Comparison of ENCODE assay signal across 19 mouse cellular contexts in genomic region chr2:152010661-152011060, GRCm38 (mm10). TPM values are rescaled to one million over a fixed set of nuclear protein-coding genes. Genes with fewer than 3 reads are reported as not detected.
A peak's percentile ranks its signal among the peaks of the same experiment; 100 is the strongest.
DNase-seq lines count a peak whose midpoint lies in the region; ATAC-seq and TF ChIP-seq lines count a peak whose summit lies in the region.
"Had no signal": no experiment of that assay in that cellular context is flagged by ENCODE, and none has a peak within 500 bp of the region (broad histone marks: within the 10 kb centered on the region; RNA-seq: fewer than 3 reads in every experiment).

No protein-coding gene starts in this region.

- DNase-seq in kidney, adult 2 months, result peak; percentile 70
- no peak for DNase-seq in kidney, postnatal 10 days
- peak; percentile 38 for DNase-seq in liver, adult 2 months (ENCODE audit: extremely low read depth, low read depth, low spot score)
- no peak for DNase-seq in liver, postnatal 0 days
- DNase-seq in kidney, postnatal 36 days, result peak; percentile 52 to 56
- DNase-seq in layer of hippocampus, adult 11-12 months (ENCODE audit: low spot score), result no peak
- no peak for DNase-seq in thymus, adult 18-20 months
- DNase-seq: adrenal gland, postnatal 10 days; cerebellum, adult 11-12 months; cerebellum, adult 9-10 months; cerebellum, postnatal 25 days; gastrocnemius, postnatal 10 days; heart, adult 18-20 months; heart, postnatal 10 days; heart, postnatal 4 days had no signal

- H3K79me2 ChIP-seq in liver, adult 2 months (ENCODE audit: control insufficient read depth, insufficient read depth, low read length), result no peaks in the 10 kb centered on the region

- no peaks in the 10 kb centered on the region for H3K27me3 ChIP-seq in kidney, adult 2 months (replicated peaks; ENCODE audit: control insufficient read depth, insufficient read depth, low read length)
- H3K27me3 ChIP-seq in liver, adult 2 months (ENCODE audit: control insufficient read depth, insufficient read depth, low read length), result no peaks in the 10 kb centered on the region
- H3K27me3 ChIP-seq in liver, postnatal 0 days (ENCODE audit: insufficient read depth, low read length), result no peaks in the 10 kb centered on the region
- H3K27me3 ChIP-seq: embryonic facial prominence, embryonic 12.5 days; forebrain, embryonic 15.5 days; hindbrain, embryonic 12.5 days had no signal

- H3K36me3 ChIP-seq in kidney, adult 2 months (ENCODE audit: control insufficient read depth, insufficient read depth, low read length), result no peaks in the 10 kb centered on the region
- no peaks in the 10 kb centered on the region for H3K36me3 ChIP-seq in liver, adult 2 months (ENCODE audit: control insufficient read depth, insufficient read depth, low read length)
- H3K36me3 ChIP-seq in liver, postnatal 0 days (replicated peaks; ENCODE audit: insufficient read depth, low read length), result no peaks in the 10 kb centered on the region
- H3K36me3 ChIP-seq: embryonic facial prominence, embryonic 12.5 days; forebrain, embryonic 15.5 days; heart, embryonic 10.5 days; hindbrain, embryonic 12.5 days had no signal

- TF ChIP-seq POLR2A in kidney, adult 2 months (IDR thresholded peaks at IDR 0.05; ENCODE audit: low read depth, low read length), result no peak
- TF ChIP-seq POLR2A in liver, adult 2 months (IDR thresholded peaks at IDR 0.05; ENCODE audit: extremely low read depth, insufficient read depth, low read length), result no peak

- H3K27ac ChIP-seq in kidney, adult 2 months (ENCODE audit: insufficient read depth, low read depth, low read length), result no peak overlapping the region
- H3K27ac ChIP-seq in liver, adult 2 months (replicated peaks; ENCODE audit: insufficient read depth, low read depth, low read length), result no peak overlapping the region
- no peak overlapping the region for H3K27ac ChIP-seq in liver, postnatal 0 days (ENCODE audit: low read depth)
- H3K27ac ChIP-seq: embryonic facial prominence, embryonic 12.5 days; forebrain, embryonic 15.5 days; heart, embryonic 10.5 days had no signal

- no peak overlapping the region for H3K4me3 ChIP-seq in kidney, adult 2 months (ENCODE audit: insufficient read depth, low read depth, low read length)
- H3K4me3 ChIP-seq in liver, adult 2 months (ENCODE audit: insufficient read depth, low read depth, low read length), result no peak overlapping the region
- H3K4me3 ChIP-seq in liver, postnatal 0 days (ENCODE audit: low read depth, low read length), result no peak overlapping the region
- H3K4me3 ChIP-seq: embryonic facial prominence, embryonic 12.5 days; forebrain, embryonic 15.5 days; heart, embryonic 10.5 days; hindbrain, embryonic 12.5 days had no signal

- TF ChIP-seq EP300 in liver, postnatal 0 days (IDR thresholded peaks at IDR 0.05; ENCODE audit: low read depth), result no peak

- ATAC-seq in liver, postnatal 0 days, result no peak
- ATAC-seq: forebrain, embryonic 15.5 days had no signal

- no peak for TF ChIP-seq CTCF in kidney, adult 2 months (conservative IDR thresholded peaks at IDR 0.05; ENCODE audit: insufficient read depth, insufficient read length, low read depth, low read length)
- TF ChIP-seq CTCF in liver, adult 2 months (IDR thresholded peaks at IDR 0.05; ENCODE audit: low read depth, low read length), result no peak
- TF ChIP-seq CTCF in liver, postnatal 0 days (IDR thresholded peaks at IDR 0.05; ENCODE audit: low read depth), result no peak

- peaks cover 22% of the 10 kb centered on the region for H3K4me1 ChIP-seq in kidney, adult 2 months (ENCODE audit: control insufficient read depth, insufficient read depth, low read length)
- H3K4me1 ChIP-seq in liver, adult 2 months (ENCODE audit: control insufficient read depth, insufficient read depth, low read length), result no peaks in the 10 kb centered on the region
- peaks cover 6% of the 10 kb centered on the region; the same call in 1 of the 2 replicates for H3K4me1 ChIP-seq in liver, postnatal 0 days (ENCODE audit: insufficient read depth)
- H3K4me1 ChIP-seq: embryonic facial prominence, embryonic 12.5 days; heart, embryonic 10.5 days; hindbrain, embryonic 12.5 days had no signal

- no peaks in the 10 kb centered on the region for H3K9me3 ChIP-seq in liver, postnatal 0 days (ENCODE audit: low read length)
- H3K9me3 ChIP-seq: embryonic facial prominence, embryonic 12.5 days; forebrain, embryonic 15.5 days; heart, embryonic 10.5 days; hindbrain, embryonic 12.5 days had no signal

- no peak overlapping the region for H3K4me2 ChIP-seq in liver, postnatal 0 days (ENCODE audit: low read depth, low read length)
- H3K4me2 ChIP-seq: embryonic facial prominence, embryonic 12.5 days; forebrain, embryonic 15.5 days; hindbrain, embryonic 12.5 days had no signal

- WGBS in kidney, adult 2 months, result 72% methylated on average over 7 of the region's 7 CpGs
- WGBS in liver, adult 2 months, result 64% methylated on average over 7 of the region's 7 CpGs
- WGBS in liver, postnatal 0 days (ENCODE audit: insufficient replicate concordance), result 72% methylated on average over 7 of the region's 7 CpGs

- no peak overlapping the region for H3K9ac ChIP-seq in liver, adult 2 months (ENCODE audit: low read depth, low read length)
- no peak overlapping the region for H3K9ac ChIP-seq in liver, postnatal 0 days (replicated peaks)
- H3K9ac ChIP-seq: embryonic facial prominence, embryonic 12.5 days; forebrain, embryonic 15.5 days; hindbrain, embryonic 12.5 days had no signal

RNA-seq across cellular contexts. Expression of gene Slc52a3, which starts 14.3 kb away (rescaled TPM):
- 17.4 and 23.6 TPM in 2 replicates for polyA plus RNA-seq in kidney, adult 2 months (2012; rRNA removed)
- 0.18 and 0.20 TPM in 2 replicates for total RNA-seq in liver, adult 2 months (2014; rRNA removed)
- 0.48 and 0.62 TPM in 2 replicates for polyA plus RNA-seq in liver, adult 2 months (2012; rRNA removed)
- 0.43 and 0.53 TPM in 2 replicates for polyA plus RNA-seq in liver, postnatal 0 days (2015; fragmentation: Nextera tagmentation; extraction: Ambion mirVana)

RNA-seq across cellular contexts. Expression of gene Fam110a, which starts 30.6 kb away (rescaled TPM):
- 14.2 and 16.2 TPM in 2 replicates for polyA plus RNA-seq in kidney, adult 2 months (2012; rRNA removed)
- 0.83 and 1.3 TPM in 2 replicates for total RNA-seq in liver, adult 2 months (2014; rRNA removed)
- 3.3 and 5.5 TPM in 2 replicates for polyA plus RNA-seq in liver, adult 2 months (2012; rRNA removed)
- polyA plus RNA-seq in liver, postnatal 0 days (2015; fragmentation: Nextera tagmentation; extraction: Ambion mirVana), result 6.3 and 7.3 TPM in 2 replicates

Comparison
In these comparisons a context has a peak if more than half of its experiments do, and no peak if none do; other contexts are left out.
1. DNase-seq: peak in kidney, adult 2 months (single experiment), liver, adult 2 months (single experiment) and kidney, postnatal 36 days (2 of 2); none in kidney, postnatal 10 days (single experiment), liver, postnatal 0 days (single experiment), layer of hippocampus, adult 11-12 months (single experiment) and thymus, adult 18-20 months (0 of 2).
2. RNA of gene Slc52a3, which starts 14.3 kb away (polyA plus RNA-seq): 17.4 to 23.6 TPM in kidney, adult 2 months; 0.48 to 0.62 TPM in liver, adult 2 months and 0.43 to 0.53 TPM in liver, postnatal 0 days; every median in the first group is over 10 times any median in the second.